Mouse (Mus musculus) cerebellum, postnatal 4 days (tissue): ENCODE data around the gene Fis1.
"Not testable (repeated sequence)": the region's sequence is repeated elsewhere in the genome, so short reads cannot be mapped to it uniquely, and the experiment has no call there.

ENCODE experiments used
- DNase-seq, 2 experiments: peaks; one replicate each; pipeline ENCODE4 v3.0.0; 2022; ENCODE audit warnings: low spot score in 2 of 2, mixed read lengths in 1 of 2

Fis1 gene

DNA sequence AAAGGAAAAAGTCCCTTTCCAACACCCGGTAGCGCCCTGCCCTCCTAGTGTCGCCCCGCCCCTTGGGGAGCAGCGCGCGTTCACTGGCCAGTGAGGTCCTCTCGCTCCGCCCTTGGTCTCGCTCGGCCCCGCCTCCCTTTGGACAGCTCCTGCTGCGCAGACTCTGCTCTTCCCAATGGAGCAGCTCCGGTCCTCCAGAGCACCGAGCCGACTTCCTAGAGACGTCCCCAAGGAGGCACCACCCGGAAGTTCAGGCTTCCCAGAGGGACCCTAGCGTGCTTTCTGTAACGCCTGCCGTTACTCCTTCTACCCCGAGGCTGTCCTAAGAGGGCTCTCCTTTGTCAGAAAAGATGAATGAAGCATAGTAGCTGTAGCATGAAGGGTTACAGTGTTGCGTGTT lies at the start of gene Fis1:
Gene Fis1 (plus strand): TSS at position 261 of the 400 bp plus-strand sequence.
- peak; percentile 83 to 92 for DNase-seq

GRCm38 (mm10) chr5:136904621-136905020 lies 48.5 kb upstream of the Fis1 start:
- no peak for DNase-seq

- no peak for DNase-seq
These were observed 47.4 kb upstream of the Fis1 start for GRCm38 (mm10) chr5:136905630-136906029.

DNA sequence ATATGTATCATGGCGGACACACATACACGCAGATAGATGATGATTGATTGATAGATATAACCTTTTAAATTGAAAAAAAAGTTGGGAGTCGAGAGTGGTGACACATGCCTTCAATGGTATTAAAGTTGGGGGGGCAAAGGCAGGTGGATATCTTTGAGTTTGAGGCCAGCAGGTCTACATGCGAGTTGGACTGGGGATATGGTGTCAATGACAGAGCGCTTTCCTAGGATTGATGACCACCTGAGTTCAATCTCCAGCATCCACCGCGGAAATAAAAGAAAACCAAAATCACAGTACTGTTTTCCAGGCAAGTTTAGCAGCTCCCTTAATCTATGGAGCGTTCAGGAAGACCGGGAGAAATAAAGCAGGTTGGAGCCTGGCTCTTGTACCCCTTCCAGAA lies 45.5 kb upstream of the Fis1 start:
- no peak for DNase-seq

DNA sequence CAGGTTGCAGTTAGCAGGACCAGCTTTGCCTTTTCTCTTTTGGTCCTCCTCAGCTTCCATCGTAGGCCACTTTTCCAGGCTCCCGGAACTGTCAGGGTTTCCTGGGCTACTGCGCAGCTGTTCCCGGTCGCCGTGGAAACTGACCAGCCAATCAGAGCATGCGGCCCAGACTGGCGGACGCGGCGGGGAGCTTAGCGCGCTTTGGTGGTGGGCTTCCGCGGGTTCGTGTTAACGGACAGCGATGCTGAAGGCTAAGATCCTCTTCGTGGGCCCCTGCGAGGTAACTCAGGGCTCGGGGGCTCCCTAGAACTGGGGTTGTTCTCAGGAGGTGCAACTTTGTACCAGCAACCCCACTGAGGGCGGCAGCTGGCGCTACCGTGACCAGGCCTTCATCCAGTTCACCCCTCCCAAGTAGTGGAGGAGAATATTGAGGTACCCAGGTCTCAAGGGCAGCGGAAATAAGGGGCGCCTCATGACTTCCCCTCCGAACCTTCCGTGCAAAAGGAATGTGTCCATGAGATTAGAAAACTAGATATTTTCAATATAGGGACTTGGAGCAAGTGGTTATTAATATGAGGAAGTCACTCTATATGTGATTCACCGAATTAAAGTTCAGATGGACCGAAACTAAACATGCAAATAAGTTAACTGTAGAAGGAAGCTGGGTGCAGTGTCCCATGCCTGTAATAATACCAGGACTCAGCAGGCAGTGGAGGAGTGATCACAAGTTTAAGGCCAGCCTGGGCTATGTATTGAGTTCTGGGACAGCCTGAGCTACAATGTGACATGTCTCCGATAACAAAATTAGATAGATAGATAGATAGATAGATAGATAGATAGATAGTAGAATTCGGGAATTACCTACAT lies 44.9 kb upstream of the Fis1 start, which contains the start of gene Ift22:
Gene Ift22 (plus strand): TSS at position 160 of the 867 bp plus-strand sequence.
- peak; percentile 93 to 95 for DNase-seq

DNA sequence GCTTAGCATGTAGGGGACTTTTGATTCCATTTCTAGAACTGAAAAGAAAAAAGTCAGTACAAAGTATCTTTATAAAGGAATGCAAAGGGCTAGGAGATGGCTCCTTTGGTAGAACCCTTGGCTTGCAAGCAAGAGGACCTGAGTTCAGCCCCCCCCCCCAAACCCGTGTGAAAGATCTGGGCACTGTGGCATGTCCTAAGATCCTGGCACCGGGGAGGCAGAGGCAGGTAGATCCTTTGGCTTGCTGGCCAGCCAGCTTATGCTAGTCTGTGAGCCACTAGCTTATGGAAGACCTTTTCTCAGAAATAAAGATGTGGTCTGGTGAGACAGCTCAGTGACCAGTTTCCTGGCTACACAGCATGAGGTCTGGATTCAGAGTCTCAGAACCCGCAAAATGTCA lies 38.9 kb upstream of the Fis1 start:
- no peak for DNase-seq

DNA sequence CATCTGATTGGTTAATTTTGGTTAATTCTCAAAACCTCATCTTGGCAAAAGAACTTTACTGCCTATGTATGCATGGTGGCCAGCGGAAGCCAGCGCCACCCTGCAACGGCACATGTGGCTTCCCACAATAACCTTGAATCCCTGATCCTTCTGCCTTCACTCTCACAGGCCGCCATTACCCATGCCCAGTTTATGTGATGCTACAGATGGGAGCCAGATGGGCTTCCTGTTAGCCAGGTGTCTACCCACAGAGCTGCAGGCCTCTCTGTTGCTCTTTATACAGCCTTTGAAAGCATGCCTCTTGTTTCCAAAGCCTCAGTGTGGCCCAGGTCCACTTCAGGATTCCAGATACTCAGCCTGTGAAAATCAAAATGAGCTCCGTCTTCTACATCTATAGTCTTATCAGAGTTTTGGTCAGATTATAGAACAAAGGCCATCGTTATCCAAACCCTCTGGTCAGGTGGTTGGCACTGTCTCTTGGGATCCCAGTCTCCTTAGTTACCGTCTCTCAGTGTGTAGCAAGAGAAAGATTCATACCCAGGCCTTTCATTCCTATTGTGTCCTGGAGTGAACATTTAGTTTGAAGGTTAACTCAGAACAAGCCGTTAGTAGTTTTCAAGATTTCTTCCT lies 35.3 kb upstream of the Fis1 start:
- DNase-seq: no peak

- peak; percentile 35 to 61 for DNase-seq
These were observed 34.2 kb upstream of the Fis1 start for GRCm38 (mm10) chr5:136918655-136919472.

DNA sequence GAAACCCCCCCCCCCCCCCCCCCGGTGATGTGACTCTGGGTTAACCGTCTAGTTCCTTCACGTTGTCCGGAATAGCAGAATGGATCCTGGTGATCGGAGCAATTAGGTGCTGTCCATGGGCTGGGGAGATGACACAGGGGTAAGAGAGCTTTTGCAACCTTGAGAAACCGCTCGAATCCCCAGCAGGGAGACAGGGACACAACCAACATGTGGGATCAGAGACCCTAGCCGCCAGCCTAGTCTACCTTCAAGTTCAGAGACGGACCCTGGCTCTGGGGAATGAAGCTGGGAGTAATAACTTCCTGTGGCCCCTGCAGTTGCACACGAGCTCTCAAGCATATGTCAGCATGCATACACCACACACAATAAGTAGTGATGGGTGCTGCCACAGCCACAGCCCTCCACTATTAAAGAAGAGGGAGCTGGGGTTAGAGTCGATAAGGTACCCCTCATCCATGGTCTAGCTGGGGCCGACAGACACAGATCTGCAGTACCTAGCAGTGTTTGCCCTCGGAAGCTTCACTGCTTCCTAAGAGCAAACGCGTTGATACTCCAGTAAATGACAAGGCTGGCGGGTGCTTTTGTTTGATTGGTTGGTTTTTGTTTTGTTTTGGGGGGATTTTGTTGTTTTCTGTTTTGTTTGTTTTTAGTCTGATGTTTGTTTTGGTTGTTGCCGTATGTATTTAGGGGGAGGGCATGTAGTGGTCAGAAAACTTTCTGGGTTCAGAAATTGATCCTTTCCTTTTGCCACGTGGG lies 33.4 kb upstream of the Fis1 start:
- no peak for DNase-seq

GRCm38 (mm10) chr5:136922830-136923229 lies 30.2 kb upstream of the Fis1 start:
- DNase-seq: no peak

DNA sequence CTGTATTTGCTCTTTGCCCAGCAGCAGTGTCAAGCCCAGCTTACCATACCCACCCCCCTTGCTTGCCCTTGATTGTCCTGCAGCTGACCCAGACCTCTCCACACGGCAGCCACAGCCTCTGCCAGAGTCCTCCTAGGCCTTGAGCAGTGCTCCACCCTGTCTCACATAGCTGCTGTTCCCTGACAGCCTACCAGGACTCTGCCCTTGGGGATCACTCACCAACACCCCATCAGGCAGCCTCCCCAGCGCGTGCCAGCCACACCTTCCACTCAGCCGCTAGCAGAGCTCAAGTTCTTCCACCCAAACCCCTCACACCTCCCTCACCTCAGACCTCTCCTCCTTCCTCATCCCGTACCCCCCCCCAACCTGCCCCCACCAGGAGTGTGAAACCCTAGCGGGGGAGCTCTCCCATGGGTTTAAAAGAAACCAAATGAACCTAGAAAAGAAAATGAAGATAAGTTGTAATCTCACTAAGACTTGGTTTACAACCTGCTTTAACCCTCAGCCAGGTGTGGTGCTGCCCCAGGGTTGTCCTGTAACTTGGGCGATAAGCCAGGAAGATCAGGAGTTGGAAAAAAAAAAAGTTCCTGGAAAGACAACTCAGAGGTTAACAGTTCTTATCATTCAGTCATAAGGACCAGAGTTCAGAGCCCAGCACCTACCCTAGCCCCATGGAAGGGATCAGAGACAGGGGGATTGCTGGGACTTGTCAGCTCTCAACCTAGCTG lies 29.2 kb upstream of the Fis1 start:
- DNase-seq: no peak

DNA sequence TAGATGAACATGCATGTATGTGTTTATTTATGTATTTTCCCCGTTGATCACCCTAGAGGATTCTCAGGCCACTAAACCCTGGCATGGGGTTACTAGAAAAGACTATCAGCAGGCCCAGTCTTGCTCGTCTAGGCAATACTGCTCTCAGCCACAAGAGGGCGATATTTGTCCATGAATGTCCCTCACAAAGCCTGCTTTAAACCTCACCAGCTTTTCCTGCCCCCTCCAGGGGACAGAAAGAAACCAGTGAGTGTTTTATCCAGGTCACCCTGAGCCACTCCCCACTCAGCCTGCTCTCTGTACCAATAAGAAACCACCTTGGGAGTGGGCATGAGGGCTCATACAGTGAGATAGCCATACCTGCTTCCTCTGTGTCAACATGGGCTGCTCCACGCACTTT lies 24.0 kb upstream of the Fis1 start:
- peak; percentile 73 to 87 for DNase-seq

DNA sequence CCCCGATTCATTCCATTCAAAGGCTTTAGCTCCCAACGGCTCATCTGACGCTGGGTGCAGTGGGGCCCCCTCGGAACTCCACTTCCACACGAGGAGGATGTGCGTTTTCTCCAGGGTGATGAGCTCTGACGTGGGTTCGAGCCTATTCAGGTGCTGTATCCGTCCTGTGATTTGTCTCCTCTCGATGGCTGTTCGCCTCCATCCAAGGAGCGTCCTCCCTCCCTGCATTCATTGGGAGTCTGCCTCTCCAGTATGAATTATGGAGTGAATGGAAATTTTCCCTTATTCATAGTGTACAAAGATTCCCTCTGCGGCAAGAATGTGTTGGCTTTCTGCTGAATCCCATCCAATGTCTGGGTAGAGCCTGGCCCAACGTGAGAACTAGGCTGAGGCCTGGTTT lies 21.2 kb upstream of the Fis1 start:
- DNase-seq: no peak

GRCm38 (mm10) chr5:136932956-136933355 lies 20.1 kb upstream of the Fis1 start:
- no peak for DNase-seq

DNA sequence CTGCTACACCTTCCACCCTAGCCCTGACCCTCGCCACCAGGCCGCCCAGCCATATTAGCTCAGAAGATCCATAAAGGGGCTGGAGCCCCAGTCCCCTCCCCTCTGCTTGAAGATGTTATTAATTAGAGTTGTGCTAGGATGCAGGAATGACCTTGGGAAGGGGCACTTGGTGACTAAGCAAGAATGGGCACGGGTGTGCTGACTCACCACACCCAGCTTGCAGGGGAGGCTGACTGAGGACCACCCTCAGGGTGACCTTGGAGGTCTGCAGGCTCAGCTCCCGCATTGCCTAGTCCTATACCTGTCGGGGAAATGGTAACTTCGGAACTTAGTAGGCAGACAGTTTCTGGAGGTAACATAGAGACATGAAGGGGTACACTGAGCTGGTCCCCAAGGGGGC lies 19.1 kb upstream of the Fis1 start:
- DNase-seq: no peak

GRCm38 (mm10) chr5:136935905-136936695 lies 17.0 kb upstream of the Fis1 start:
- DNase-seq: no peak

DNA sequence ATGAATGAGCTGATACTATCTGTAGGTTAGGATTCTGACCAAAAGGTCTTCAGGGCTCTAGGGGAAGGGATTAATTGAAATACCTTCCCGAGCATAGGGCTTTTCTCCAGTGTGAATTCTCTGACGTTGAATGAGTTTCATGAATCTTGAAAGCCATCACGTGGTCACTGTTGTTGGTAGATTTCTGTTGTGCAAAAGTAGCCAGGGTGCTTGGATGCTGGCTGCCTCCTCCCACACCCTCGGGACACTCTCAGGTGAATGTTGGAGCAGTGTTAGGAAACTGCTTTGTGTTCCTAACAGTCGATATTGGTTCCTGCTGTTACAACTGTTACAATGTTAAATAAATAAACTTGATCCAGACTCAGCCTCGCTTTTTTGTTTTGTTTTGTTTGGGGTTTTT lies 16.3 kb upstream of the Fis1 start:
- DNase-seq: no peak

- DNase-seq: no peak
These were observed 15.5 kb upstream of the Fis1 start for GRCm38 (mm10) chr5:136937621-136938020.

GRCm38 (mm10) chr5:136939284-136939683 lies 13.8 kb upstream of the Fis1 start:
- no peak for DNase-seq

DNA sequence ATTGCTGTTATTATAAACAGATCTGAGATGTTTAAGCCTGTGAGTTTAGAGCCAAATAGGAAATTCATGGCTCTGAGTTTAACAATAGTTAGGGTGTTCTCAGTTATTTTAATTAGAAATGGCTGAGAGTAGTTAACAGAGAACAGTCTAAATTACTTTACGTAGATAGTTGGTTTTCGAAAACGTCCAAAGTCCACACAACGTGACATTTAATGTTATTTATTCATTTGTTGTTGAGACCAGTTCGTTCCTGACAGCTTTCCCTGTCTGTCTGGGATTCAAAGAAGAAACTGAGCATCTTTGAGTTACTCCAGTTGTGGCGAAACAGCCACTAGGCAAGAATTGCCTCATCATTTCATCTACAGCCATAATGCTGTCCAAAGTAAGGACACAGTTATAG lies 13.0 kb upstream of the Fis1 start:
- not testable (repeated sequence) for DNase-seq
